Mouse (Mus musculus): ENCODE measurements at regions not wholly inside any gene's neighbourhood (a gene's known extent, or its start where the extent isn't known, plus 50 kb on each side); places are given as distances from the start of the nearest gene placed in this dataset. TPM values are rescaled to one million over a fixed set of nuclear protein-coding genes. Genes with fewer than 3 reads are reported as not detected.

MicroRNAs encoded in the stretch of these regions (microRNA counts, 519-probe panel; counts per million panel counts)
- microRNA mmu-miR-466j: not detected

Small RNA genes in the stretch of these regions (microRNA-seq; reads per million reads assigned to microRNA genes)
- gene Mir466j (not detected), gene Mir6408 (not detected)

Data from stomach, embryonic 15.5 days (tissue).